In genomic region chr11:70573872-70574271, GRCm38 (mm10) we compare ENCODE assay signal across 18 mouse cellular contexts. TPM values are rescaled to one million over a fixed set of nuclear protein-coding genes. Genes with fewer than 3 reads are reported as not detected.
DNase-seq lines count a peak whose midpoint lies in the region; ATAC-seq and TF ChIP-seq lines count a peak whose summit lies in the region.
"Had no signal": no experiment of that assay in that cellular context is flagged by ENCODE, and none has a peak within 500 bp of the region (broad histone marks: within the 10 kb centered on the region; RNA-seq: fewer than 3 reads in every experiment).

No protein-coding gene starts in this region.

- TF ChIP-seq CTCF in C2C12 (IDR thresholded peaks at IDR 0.05; ENCODE audit: control insufficient read depth, insufficient read depth, insufficient read length): no peak
- no peak for TF ChIP-seq CTCF in embryonic fibroblast, embryonic 13.5 days (IDR thresholded peaks at IDR 0.05; ENCODE audit: borderline replicate concordance, insufficient read depth, low read length)
- no peak for TF ChIP-seq CTCF in lung, postnatal 0 days (IDR thresholded peaks at IDR 0.05)

- no peaks in the 10 kb centered on the region for H3K36me3 ChIP-seq in kidney, embryonic 16.5 days (ENCODE audit: insufficient read depth, low read length)
- H3K36me3 ChIP-seq in C2C12 (ENCODE audit: control insufficient read depth, insufficient read depth) (no peaks in the 10 kb centered on the region), myocyte (ENCODE audit: control insufficient read depth, insufficient read depth) (no peaks in the 10 kb centered on the region)
- no peaks in the 10 kb centered on the region for H3K36me3 ChIP-seq in lung, postnatal 0 days (ENCODE audit: insufficient read depth, low read length)
- H3K36me3 ChIP-seq: heart, embryonic 10.5 days had no signal

- H3K9ac ChIP-seq in kidney, embryonic 16.5 days (replicated peaks; ENCODE audit: low read length): 0 out of 2 replicates have a peak overlapping the region, but pooled peaks have one; percentile 12
- H3K9ac ChIP-seq in lung, postnatal 0 days (replicated peaks; ENCODE audit: low read depth): no peak overlapping the region
- H3K9ac ChIP-seq: liver, embryonic 14.5 days had no signal

- H3K4me3 ChIP-seq in kidney, embryonic 16.5 days (ENCODE audit: low read length): no peak overlapping the region
- H3K4me3 ChIP-seq in C2C12 (ENCODE audit: insufficient read depth, poor library complexity, severe bottlenecking): no peak overlapping the region
- no peak overlapping the region for H3K4me3 ChIP-seq in embryonic fibroblast, embryonic 13.5 days (ENCODE audit: insufficient read depth, low read length)
- H3K4me3 ChIP-seq in myocyte: no peak overlapping the region
- no peak overlapping the region for H3K4me3 ChIP-seq in lung, postnatal 0 days (ENCODE audit: low read depth, low read length)
- H3K4me3 ChIP-seq: gastrocnemius, adult 2 months; heart, embryonic 10.5 days had no signal

- 72% methylated on average over 6 of the region's 6 CpGs for WGBS in kidney, embryonic 16.5 days
- WGBS in lung, postnatal 0 days: 75% methylated on average over 6 of the region's 6 CpGs

- H3K79me3 ChIP-seq in C2C12 (ENCODE audit: low read depth): peaks cover 64% of the 10 kb centered on the region

- H3K27ac ChIP-seq in kidney, embryonic 16.5 days (ENCODE audit: low read length): peak overlapping the region; percentile 16; the same call in 1 of the 2 replicates
- peak overlapping the region; percentile 75 for H3K27ac ChIP-seq in embryonic fibroblast, embryonic 13.5 days (ENCODE audit: insufficient read depth, low read length)
- H3K27ac ChIP-seq in lung, postnatal 0 days (ENCODE audit: low read length): no peak overlapping the region
- H3K27ac ChIP-seq: gastrocnemius, adult 2 months; heart, embryonic 10.5 days; liver, embryonic 14.5 days had no signal

- peaks cover 50% of the 10 kb centered on the region for H3K4me1 ChIP-seq in kidney, embryonic 16.5 days (ENCODE audit: insufficient read depth, low read length)
- H3K4me1 ChIP-seq in embryonic fibroblast, embryonic 13.5 days (ENCODE audit: control insufficient read depth, insufficient read depth, low read length): peaks cover 33% of the 10 kb centered on the region
- peaks cover 11% of the 10 kb centered on the region; the same call in 1 of the 2 replicates for H3K4me1 ChIP-seq in lung, postnatal 0 days (ENCODE audit: insufficient read depth, low read depth, low read length)

- DNase-seq in kidney, postnatal 4 days: no peak
- no peak for DNase-seq in urinary bladder, postnatal 14 days (ENCODE audit: low spot score)
- DNase-seq in right cerebral cortex, postnatal 14 days: no peak
- DNase-seq in lung, postnatal 0 days (ENCODE audit: low spot score): no peak
- DNase-seq: cerebellum, postnatal 14 days; gastrocnemius, adult 2 months; kidney, postnatal 25 days; right cerebral cortex, postnatal 25 days; thymus, postnatal 4 days had no signal

- ATAC-seq in kidney, embryonic 16.5 days (ENCODE audit: low FRiP score, low TSS enrichment): no peak
- no peak for ATAC-seq in lung, postnatal 0 days
- ATAC-seq: inflammation-experienced regulatory T-cells, adult 6 months had no signal

- TF ChIP-seq EP300 in lung, postnatal 0 days (IDR thresholded peaks at IDR 0.05): no peak

- H3ac ChIP-seq in C2C12 (ENCODE audit: control insufficient read depth, insufficient read length, low read depth) (peak overlapping the region; percentile 41), myocyte (ENCODE audit: control insufficient read depth, insufficient read length) (no peak overlapping the region)

- H3K9me3 ChIP-seq in kidney, embryonic 16.5 days (ENCODE audit: low read length): no peaks in the 10 kb centered on the region
- H3K9me3 ChIP-seq in lung, postnatal 0 days (ENCODE audit: low read length): no peaks in the 10 kb centered on the region
- H3K9me3 ChIP-seq: heart, embryonic 10.5 days had no signal

- H3K79me2 ChIP-seq in C2C12 (ENCODE audit: control insufficient read depth, insufficient read depth) (peaks cover 97% of the 10 kb centered on the region), myocyte (ENCODE audit: control insufficient read depth, insufficient read depth) (peaks cover 86% of the 10 kb centered on the region)

- H3K4me2 ChIP-seq in kidney, embryonic 16.5 days (replicated peaks; ENCODE audit: low read depth, low read length): no peak overlapping the region
- peak overlapping the region; percentile 77 for H3K4me2 ChIP-seq in myocyte (ENCODE audit: low read depth)
- no peak overlapping the region for H3K4me2 ChIP-seq in lung, postnatal 0 days (replicated peaks; ENCODE audit: low read depth, low read length)

- no peaks in the 10 kb centered on the region for H3K27me3 ChIP-seq in kidney, embryonic 16.5 days (ENCODE audit: insufficient read depth, low read length)
- H3K27me3 ChIP-seq in C2C12 (ENCODE audit: control insufficient read depth, insufficient read depth, insufficient read length) (no peaks in the 10 kb centered on the region), myocyte (ENCODE audit: control insufficient read depth, insufficient read depth, insufficient read length) (no peaks in the 10 kb centered on the region)
- H3K27me3 ChIP-seq in lung, postnatal 0 days (replicated peaks; ENCODE audit: insufficient read depth, low read length): no peaks in the 10 kb centered on the region

- TF ChIP-seq POLR2A in embryonic fibroblast, embryonic 13.5 days (IDR thresholded peaks at IDR 0.05; ENCODE audit: low read depth, low read length): no peak
- TF ChIP-seq POLR2A in myocyte (IDR thresholded peaks at IDR 0.05; ENCODE audit: insufficient read length, low read depth): no peak

TF ChIP-seq in C2C12, 6 proteins besides CTCF, POLR2A, EP300 and RAD21:
- TF ChIP-seq MYOD1 (IDR thresholded peaks at IDR 0.05; ENCODE audit: control insufficient read depth, insufficient read length, low read depth): no peak
- no peak for TF ChIP-seq MYOG (IDR thresholded peaks at IDR 0.05; ENCODE audit: control insufficient read depth, extremely low read depth, insufficient read length)
- no peak for TF ChIP-seq CEBPB (IDR thresholded peaks at IDR 0.05; ENCODE audit: low read depth)
- TF ChIP-seq FOSL1 (IDR thresholded peaks at IDR 0.05; ENCODE audit: insufficient read depth, low read length, poor library complexity, severe bottlenecking): no peak
- TF ChIP-seq MAX (IDR thresholded peaks at IDR 0.05): no peak
- TF ChIP-seq USF1 (IDR thresholded peaks at IDR 0.05; ENCODE audit: low read depth): no peak

TF ChIP-seq in myocyte, 11 proteins besides CTCF, POLR2A, EP300 and RAD21:
- TF ChIP-seq MYOD1 (IDR thresholded peaks at IDR 0.05; ENCODE audit: control insufficient read depth in 1 of 3, insufficient read length in 2 of 3, low read depth in 2 of 3) (no peak), TCF12 (IDR thresholded peaks at IDR 0.05; ENCODE audit: insufficient read depth, poor library complexity, severe bottlenecking) (no peak), REST (IDR thresholded peaks at IDR 0.05; ENCODE audit: insufficient read depth, insufficient read length) (no peak), MAX (IDR thresholded peaks at IDR 0.05; ENCODE audit: low read depth) (no peak), POLR2AphosphoS2 (IDR thresholded peaks at IDR 0.05; ENCODE audit: insufficient read length, low read depth) (no peak), USF1 (IDR thresholded peaks at IDR 0.05; ENCODE audit: low read depth) (no peak), TCF3 (IDR thresholded peaks at IDR 0.05; ENCODE audit: insufficient read length, low read depth) (no peak), SRF (IDR thresholded peaks at IDR 0.05; ENCODE audit: control insufficient read depth, insufficient read length, low read depth) (no peak), E2F4 (IDR thresholded peaks at IDR 0.05; ENCODE audit: insufficient read depth) (no peak), MYOG (IDR thresholded peaks at IDR 0.05; ENCODE audit: control insufficient read depth in 1 of 3, insufficient read depth in 1 of 3, insufficient read length in 2 of 3, low read depth in 2 of 3) (no peak), CEBPB (IDR thresholded peaks at IDR 0.05; ENCODE audit: insufficient read depth, poor library complexity, severe bottlenecking) (no peak)

RNA-seq across cellular contexts. Expression of gene Mink1, which starts 11.2 kb away (rescaled TPM):
- polyA plus RNA-seq in kidney, embryonic 16.5 days (2015; fragmentation: Nextera tagmentation; extraction: Ambion mirVana): 15.9 and 17.4 TPM in 2 replicates
- 34.5 TPM for polyA plus RNA-seq in C2C12 (2012; fragmentation: generic; extraction: Trizol)
- 36.2 and 37.0 TPM in 2 replicates for polyA plus RNA-seq in embryonic fibroblast, embryonic 13.5 days (2011; ENCODE audit: insufficient read length, low read depth, missing spikeins)
- 34.4 TPM for polyA plus RNA-seq in myocyte (2012; fragmentation: generic; extraction: Trizol)
- polyA plus RNA-seq in lung, postnatal 0 days (2015; fragmentation: Nextera tagmentation; extraction: Ambion mirVana): 7.4 and 7.6 TPM in 2 replicates

RNA-seq across cellular contexts. Expression of gene Pld2, which starts 34.0 kb away (rescaled TPM):
- 8.5 and 8.8 TPM in 2 replicates for polyA plus RNA-seq in kidney, embryonic 16.5 days (2015; fragmentation: Nextera tagmentation; extraction: Ambion mirVana)
- polyA plus RNA-seq in C2C12 (2012; fragmentation: generic; extraction: Trizol) (9.3 TPM), myocyte (2012; fragmentation: generic; extraction: Trizol) (10.2 TPM)
- 19.7 and 23.3 TPM in 2 replicates for polyA plus RNA-seq in embryonic fibroblast, embryonic 13.5 days (2011; ENCODE audit: insufficient read length, low read depth, missing spikeins)
- polyA plus RNA-seq in lung, postnatal 0 days (2015; fragmentation: Nextera tagmentation; extraction: Ambion mirVana): 10.8 and 13.5 TPM in 2 replicates

RNA-seq across cellular contexts. Expression of gene Gm40193, which starts 41.1 kb away (rescaled TPM):
- polyA plus RNA-seq in kidney, embryonic 16.5 days (2015; fragmentation: Nextera tagmentation; extraction: Ambion mirVana): not detected in 2 replicates
- not detected for polyA plus RNA-seq in C2C12 (2012; fragmentation: generic; extraction: Trizol)
- polyA plus RNA-seq in embryonic fibroblast, embryonic 13.5 days (2011; ENCODE audit: insufficient read length, low read depth, missing spikeins): not detected in 2 replicates
- polyA plus RNA-seq in myocyte (2012; fragmentation: generic; extraction: Trizol): not detected
- not detected in 2 replicates for polyA plus RNA-seq in lung, postnatal 0 days (2015; fragmentation: Nextera tagmentation; extraction: Ambion mirVana)
- polyA plus RNA-seq: heart, embryonic 10.5 days; inflammation-experienced regulatory T-cells, adult 6 months; liver, embryonic 14.5 days; stomach, embryonic 14.5 days had no signal

RNA-seq across cellular contexts. Expression of gene 4930544D05Rik, which starts 41.8 kb away (rescaled TPM):
- polyA plus RNA-seq in kidney, embryonic 16.5 days (2015; fragmentation: Nextera tagmentation; extraction: Ambion mirVana): not detected in 2 replicates
- polyA plus RNA-seq in C2C12 (2012; fragmentation: generic; extraction: Trizol): not detected
- polyA plus RNA-seq in embryonic fibroblast, embryonic 13.5 days (2011; ENCODE audit: insufficient read length, low read depth, missing spikeins): not detected in 2 replicates
- polyA plus RNA-seq in myocyte (2012; fragmentation: generic; extraction: Trizol): 0.10 TPM
- not detected in 2 replicates for polyA plus RNA-seq in lung, postnatal 0 days (2015; fragmentation: Nextera tagmentation; extraction: Ambion mirVana)
- polyA plus RNA-seq: embryonic facial prominence, embryonic 14.5 days; heart, embryonic 10.5 days; inflammation-experienced regulatory T-cells, adult 6 months; liver, embryonic 14.5 days; stomach, embryonic 14.5 days had no signal

RNA-seq across cellular contexts. Expression of gene Chrne, which starts 45.1 kb away (rescaled TPM):
- polyA plus RNA-seq in kidney, embryonic 16.5 days (2015; fragmentation: Nextera tagmentation; extraction: Ambion mirVana): 0.19 TPM in 1 of 2 replicates, not detected in the other
- polyA plus RNA-seq in C2C12 (2012; fragmentation: generic; extraction: Trizol): 0.08 TPM
- not detected in 2 replicates for polyA plus RNA-seq in embryonic fibroblast, embryonic 13.5 days (2011; ENCODE audit: insufficient read length, low read depth, missing spikeins)
- polyA plus RNA-seq in myocyte (2012; fragmentation: generic; extraction: Trizol): 5.3 TPM
- polyA plus RNA-seq in lung, postnatal 0 days (2015; fragmentation: Nextera tagmentation; extraction: Ambion mirVana): not detected in 2 replicates
- polyA plus RNA-seq: heart, embryonic 10.5 days; liver, embryonic 14.5 days; stomach, embryonic 14.5 days had no signal
